Mouse (Mus musculus) intestine, postnatal 0 days (tissue): ENCODE results near the gene Snrnp25. TPM values are rescaled to one million over a fixed set of nuclear protein-coding genes. Genes with fewer than 3 reads are reported as not detected.
"Not testable (repeated sequence)": the region's sequence is repeated elsewhere in the genome, so short reads cannot be mapped to it uniquely, and the experiment has no call there.

Experiments
- ATAC-seq: fragments of 200-750 bp; cut with Nextera tagmentation; 2 replicates; pipeline ENCODE4 v1.8.0; 2017; ENCODE audit warnings: mild to moderate bottlenecking, moderate TSS enrichment, moderate library complexity
- H3K27ac ChIP-seq: fragments of 300-500 bp; sonication (generic); 2 replicates; pipeline ENCODE4 v1.5.1; 2014; ENCODE audit warnings: mild to moderate bottlenecking, low read depth, low read length, moderate library complexity
- H3K27me3 ChIP-seq: fragments of 300-500 bp; sonication (generic); replicated peaks from 2 replicates; pipeline ENCODE4 v1.6.1; 2014; ENCODE audit warnings: low read length, mixed read lengths; ENCODE audit not compliant: control insufficient read depth, insufficient read depth
- H3K36me3 ChIP-seq: fragments of 300-500 bp; sonication (generic); 2 replicates; pipeline ENCODE4 v1.6.1; 2014; ENCODE audit warnings: mild to moderate bottlenecking, moderate library complexity; ENCODE audit not compliant: control insufficient read depth, insufficient read depth
- H3K4me1 ChIP-seq: fragments of 300-500 bp; sonication (generic); replicated peaks from 2 replicates; pipeline ENCODE4 v1.6.1; 2014; ENCODE audit warnings: antibody characterized with exemption, low read length, mixed read lengths; ENCODE audit not compliant: control insufficient read depth, insufficient read depth
- H3K4me2 ChIP-seq: fragments of 300-500 bp; sonication (generic); replicated peaks from 2 replicates; pipeline ENCODE4 v1.6.1; 2014; ENCODE audit warnings: low read depth, mild to moderate bottlenecking, moderate library complexity
- H3K4me3 ChIP-seq: fragments of 300-500 bp; sonication (generic); 2 replicates; pipeline ENCODE4 v1.5.1; 2014; ENCODE audit warnings: low read depth, low read length
- H3K9ac ChIP-seq: fragments of 300-500 bp; sonication (generic); 2 replicates; pipeline ENCODE4 v1.6.1; 2014; ENCODE audit warnings: mild to moderate bottlenecking, low read depth, low read length
- H3K9me3 ChIP-seq: fragments of 300-500 bp; sonication (generic); 2 replicates; pipeline ENCODE4 v1.6.1; 2016; ENCODE audit warnings: mixed run types; ENCODE audit not compliant: control insufficient read depth
- CTCF ChIP-seq: sonication (generic); IDR thresholded peaks from 2 replicates; pipeline ENCODE4 v1.5.1; 2016; ENCODE audit warnings: low read depth, mild to moderate bottlenecking, control low read depth, antibody characterized with exemption, moderate library complexity
- WGBS: fragments of 180-500 bp; shearing (Covaris S2); extraction: QIAGEN DNeasy Blood & Tissue Kit; methylation state at CpG from one replicate; pipeline ENCODE4 v1.1.7; 2014; 5-methylcytosine and 5-hydroxymethylcytosine counted together
- polyA plus RNA-seq: library from polyadenylated mRNA; unstranded; fragments of >200 nt; fragmentation: Nextera tagmentation; extraction: Ambion mirVana; gene quantifications from 2 replicates; pipeline ENCODE4 v1.2.1, GENCODE M21; 2015

Gene Snrnp25
- polyA plus RNA-seq, 1 experiment from 2014 or later = 28.0 TPM

DNA sequence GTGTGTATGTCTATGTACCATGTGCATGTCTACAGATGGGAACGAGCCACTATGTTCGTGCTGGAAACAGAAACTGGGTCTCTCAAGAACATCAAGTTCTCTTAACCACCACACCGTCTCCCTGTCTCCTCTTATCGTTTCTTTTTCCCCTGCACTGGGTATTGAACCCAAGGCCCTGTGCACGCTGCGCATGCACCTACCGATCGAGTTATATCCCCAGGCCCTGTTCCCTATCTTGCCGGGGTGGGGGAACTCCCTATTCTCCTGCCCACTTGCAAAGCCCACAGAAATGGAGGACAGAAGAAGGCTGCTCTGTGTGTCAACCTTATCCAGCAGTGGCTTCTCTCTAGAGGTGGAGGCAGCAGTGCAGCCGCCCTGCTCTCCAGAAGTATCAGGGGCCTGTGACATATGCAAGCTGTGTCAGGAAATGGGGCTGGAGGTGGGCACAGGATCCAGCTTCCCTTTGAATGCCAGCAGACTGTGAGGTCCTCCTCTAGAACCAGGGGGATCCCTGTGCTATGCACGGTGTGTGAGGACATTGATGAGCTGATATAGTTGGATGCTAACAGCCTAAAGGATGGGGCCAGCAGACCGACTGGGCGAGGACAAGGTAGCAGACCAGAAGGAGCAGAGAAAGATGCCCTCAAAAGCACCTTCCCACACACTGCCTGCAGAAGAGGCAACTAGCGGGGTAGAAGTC is 6.8 kb upstream of the Snrnp25 start:
- Histone ChIP-seq H3K36me3 (no peaks in the 10 kb centered on the region), H3K9me3 (no peaks in the 10 kb centered on the region), H3K4me2 (no peak overlapping the region), H3K4me1 (no peaks in the 10 kb centered on the region), H3K4me3 (no peak overlapping the region), H3K27me3 (no peaks in the 10 kb centered on the region), H3K27ac (no peak overlapping the region), H3K9ac (no peak overlapping the region)
- TF ChIP-seq CTCF = no peak
- ATAC-seq = no peak
- 77% methylated on average over 14 of the region's 14 CpGs for WGBS

DNA sequence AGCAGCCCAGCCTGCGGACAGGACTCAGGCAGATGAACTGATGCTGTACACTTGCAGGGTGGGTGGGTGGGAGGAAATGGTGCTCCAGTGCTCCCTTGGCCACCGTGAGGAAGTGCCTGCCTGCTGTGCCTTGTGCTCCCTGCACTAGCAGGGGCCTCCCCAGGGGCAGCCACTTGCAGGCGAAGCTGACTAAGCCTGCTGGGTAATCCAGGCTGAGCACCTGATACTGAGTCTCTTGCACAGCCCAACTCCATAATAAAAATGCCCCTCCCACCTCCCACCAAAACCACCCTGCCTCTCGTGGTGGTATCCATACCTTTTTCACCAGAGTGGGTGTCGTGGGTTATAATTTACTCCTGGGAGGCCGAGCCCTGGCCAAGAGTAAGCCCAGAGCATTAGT is 6.0 kb upstream of the Snrnp25 start:
- ATAC-seq = no peak
- H3K4me1 ChIP-seq = no peaks in the 10 kb centered on the region
- 44% methylated on average over 6 of the region's 6 CpGs for WGBS

DNA sequence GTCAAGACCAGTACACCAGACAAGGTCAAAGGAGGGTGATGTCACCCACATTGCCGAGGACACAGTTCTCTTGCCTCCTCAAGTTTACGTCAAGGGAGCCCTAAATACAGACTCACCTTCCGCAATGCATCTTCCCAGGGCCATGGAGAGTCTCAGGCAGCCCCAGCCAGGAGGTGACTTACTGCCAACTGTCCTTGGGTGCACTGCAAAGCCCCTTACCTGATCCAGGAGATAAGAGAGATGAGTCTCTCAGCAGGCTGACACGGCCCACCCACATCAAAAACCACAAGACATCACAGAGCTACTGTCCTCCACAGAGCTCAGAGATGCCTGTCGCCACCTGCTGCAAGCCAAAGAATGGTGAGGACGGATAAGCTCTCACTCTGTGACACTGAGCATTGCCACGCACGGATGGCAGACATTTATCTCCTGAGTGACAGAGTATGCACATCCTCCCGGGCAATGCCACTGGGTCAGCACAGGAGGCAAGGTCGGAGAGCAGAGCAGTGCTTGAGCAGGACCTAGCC is 5.1 kb upstream of the Snrnp25 start, which contains the start of gene Il9r:
Il9r (minus strand) TSS at position 205 of the 527 bp plus-strand sequence.
- H3K27ac ChIP-seq = no peak within 1 kb of the TSS
- no peaks in the 10 kb centered on the region for H3K9me3 ChIP-seq
- ATAC-seq = no peak
- H3K4me1 ChIP-seq = 0 out of 2 replicates have a peak, but pooled peaks cover 3% of the 10 kb centered on the region
- no peak within 1 kb of the TSS for H3K4me2 ChIP-seq
- TF ChIP-seq CTCF = no peak
- no peak within 1 kb of the TSS for H3K4me3 ChIP-seq
- no peak within 1 kb of the TSS for H3K9ac ChIP-seq
- H3K27me3 ChIP-seq = no peaks in the 10 kb centered on the region
- no peaks in the 10 kb centered on the region for H3K36me3 ChIP-seq
- WGBS = 67% methylated on average over 10 of the region's 10 CpGs

More for the DNA sequence above, 6.0 kb upstream of the Snrnp25 start:
- no peaks in the 10 kb centered on the region for H3K27me3 ChIP-seq
- no peak overlapping the region for H3K27ac ChIP-seq
- no peak overlapping the region for H3K4me2 ChIP-seq
- H3K9ac ChIP-seq = no peak overlapping the region
- H3K36me3 ChIP-seq = no peaks in the 10 kb centered on the region
- no peak overlapping the region for H3K4me3 ChIP-seq
- H3K9me3 ChIP-seq = no peaks in the 10 kb centered on the region
- no peak for TF ChIP-seq CTCF

DNA sequence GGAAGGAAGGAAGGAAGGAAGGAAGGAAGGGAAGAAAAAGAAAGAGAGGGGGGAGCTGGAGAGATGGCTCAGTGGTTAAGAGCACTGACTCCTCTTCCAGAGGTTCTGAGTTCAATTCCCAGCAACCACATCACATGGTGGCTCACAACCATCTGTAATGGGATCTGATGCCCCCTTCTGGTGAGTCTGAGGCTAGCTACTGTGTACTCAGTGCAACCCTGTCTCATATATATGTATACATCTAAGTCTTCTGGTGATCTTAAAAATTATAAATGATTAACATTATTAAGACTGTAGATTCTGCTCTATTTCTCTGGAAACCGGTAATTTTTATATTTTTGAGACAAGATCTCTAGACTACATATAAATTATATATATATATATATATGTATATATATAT is 4.2 kb upstream of the Snrnp25 start:
- H3K4me3 ChIP-seq, H3K27me3 ChIP-seq, H3K9ac ChIP-seq, ATAC-seq, H3K4me1 ChIP-seq, H3K9me3 ChIP-seq, H3K36me3 ChIP-seq, H3K4me2 ChIP-seq, H3K27ac ChIP-seq: not testable (repeated sequence)
- 73% methylated on average over 1 of the region's 1 CpGs for WGBS
- peak; percentile 40; the same call in 1 of the 2 replicates for TF ChIP-seq CTCF

DNA sequence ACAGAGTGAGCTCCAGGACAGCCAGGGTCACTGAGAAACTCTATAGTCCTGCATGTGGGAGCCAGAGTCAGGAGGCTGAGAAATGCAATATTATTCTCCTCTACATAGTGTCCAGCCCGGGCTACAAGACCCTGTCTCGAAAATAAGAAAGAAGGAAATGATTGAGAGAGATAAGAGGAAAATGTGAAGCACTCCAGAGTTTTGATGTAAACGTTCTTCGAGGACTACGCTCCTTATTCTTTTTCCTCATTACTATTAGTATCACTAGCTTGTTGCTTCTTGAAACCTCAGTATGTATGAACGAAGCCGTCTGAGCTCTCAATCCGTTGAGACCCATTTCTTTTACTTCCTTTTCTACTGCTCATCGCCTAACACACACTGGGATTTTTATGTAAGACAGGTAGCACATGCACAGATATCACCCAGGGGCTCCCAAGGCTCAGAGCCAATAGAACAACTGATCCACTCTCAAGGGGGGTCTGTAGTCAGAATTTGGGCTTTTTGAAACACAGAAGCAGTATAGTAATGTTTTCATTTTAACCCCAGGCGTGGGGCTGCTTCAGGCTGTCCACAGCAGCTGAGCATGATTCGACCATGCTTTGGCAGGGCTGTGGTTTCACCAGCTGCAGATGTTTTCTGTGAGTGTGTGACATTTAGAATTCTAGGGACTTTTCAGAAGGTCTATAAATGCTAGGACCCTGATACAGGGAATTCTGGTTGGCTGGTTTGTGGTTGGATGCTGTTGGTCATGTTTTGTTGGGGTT is 3.1 kb upstream of the Snrnp25 start:
- H3K4me3 ChIP-seq = no peak overlapping the region
- no peak for TF ChIP-seq CTCF
- no peaks in the 10 kb centered on the region for H3K9me3 ChIP-seq
- no peak for ATAC-seq
- no peak overlapping the region for H3K9ac ChIP-seq
- WGBS = 76% methylated on average over 11 of the region's 11 CpGs
- no peak overlapping the region for H3K27ac ChIP-seq
- no peaks in the 10 kb centered on the region; the same call in 1 of the 2 replicates for H3K36me3 ChIP-seq
- 0 out of 2 replicates have a peak, but pooled peaks cover 3% of the 10 kb centered on the region for H3K4me1 ChIP-seq
- H3K4me2 ChIP-seq = no peak overlapping the region
- no peaks in the 10 kb centered on the region for H3K27me3 ChIP-seq

DNA sequence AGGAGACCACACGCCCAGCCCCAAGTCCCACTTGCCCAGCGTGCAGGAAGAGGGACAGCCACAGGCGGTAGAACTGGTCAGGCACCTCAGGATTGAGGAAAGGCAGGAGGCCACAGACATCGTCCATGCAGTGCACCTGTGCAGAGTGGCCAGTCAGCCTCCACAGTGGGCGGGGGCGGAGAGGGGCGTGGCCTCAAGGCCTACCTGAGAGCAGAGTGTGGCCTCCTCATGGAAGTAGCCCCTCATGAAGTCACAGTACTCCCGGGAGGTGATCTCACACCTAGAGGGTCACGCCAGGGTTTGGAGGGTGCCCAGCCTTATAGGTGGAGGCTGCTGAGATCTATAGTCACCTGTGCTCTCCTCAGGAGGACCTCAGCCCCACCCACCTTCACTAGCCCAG is 5.4 kb downstream of the Snrnp25 start:
- Histone ChIP-seq H3K27ac (no peak overlapping the region), H3K9ac (no peak overlapping the region), H3K4me3 (no peak overlapping the region), H3K4me2 (no peak overlapping the region), H3K4me1 (no peaks in the 10 kb centered on the region), H3K9me3 (no peaks in the 10 kb centered on the region), H3K36me3 (peaks cover 78% of the 10 kb centered on the region), H3K27me3 (no peaks in the 10 kb centered on the region)
- TF ChIP-seq CTCF = no peak
- 70% methylated on average over 9 of the region's 9 CpGs for WGBS
- no peak for ATAC-seq
